Mouse (Mus musculus): ENCODE results near the gene Slmap.

- TF ChIP-seq EP300 (IDR thresholded peaks at IDR 0.05; ENCODE audit: low read length) (no peak), CTCF (conservative IDR thresholded peaks at IDR 0.05 in 1 of 2, IDR thresholded peaks at IDR 0.05 in 1 of 2; ENCODE audit: low read depth in 2 of 2, low read length in 2 of 2) (no peak), POLR2A (IDR thresholded peaks at IDR 0.05; ENCODE audit: low read depth, low read length) (no peak), NRF1 (IDR thresholded peaks at IDR 0.05; ENCODE audit: low read depth, low read length) (no peak), CHD2 (IDR thresholded peaks at IDR 0.05; ENCODE audit: low read length) (no peak), POLR2AphosphoS2 (IDR thresholded peaks at IDR 0.05; ENCODE audit: low read depth, low read length) (no peak), ZC3H11A (IDR thresholded peaks at IDR 0.05; ENCODE audit: low read depth, low read length) (no peak), SMC3 (IDR thresholded peaks at IDR 0.05; ENCODE audit: low read depth, low read length) (no peak), USF2 (conservative IDR thresholded peaks at IDR 0.05; ENCODE audit: low read depth, low read length) (no peak), ETS1 (conservative IDR thresholded peaks at IDR 0.05; ENCODE audit: low read depth, low read length) (no peak)
Observed at GRCm38 (mm10) chr14:26488329-26489020, 46.3 kb downstream of the Slmap start.
